ENCODE assay signal across 10 mouse cellular contexts in the genomic region with DNA sequence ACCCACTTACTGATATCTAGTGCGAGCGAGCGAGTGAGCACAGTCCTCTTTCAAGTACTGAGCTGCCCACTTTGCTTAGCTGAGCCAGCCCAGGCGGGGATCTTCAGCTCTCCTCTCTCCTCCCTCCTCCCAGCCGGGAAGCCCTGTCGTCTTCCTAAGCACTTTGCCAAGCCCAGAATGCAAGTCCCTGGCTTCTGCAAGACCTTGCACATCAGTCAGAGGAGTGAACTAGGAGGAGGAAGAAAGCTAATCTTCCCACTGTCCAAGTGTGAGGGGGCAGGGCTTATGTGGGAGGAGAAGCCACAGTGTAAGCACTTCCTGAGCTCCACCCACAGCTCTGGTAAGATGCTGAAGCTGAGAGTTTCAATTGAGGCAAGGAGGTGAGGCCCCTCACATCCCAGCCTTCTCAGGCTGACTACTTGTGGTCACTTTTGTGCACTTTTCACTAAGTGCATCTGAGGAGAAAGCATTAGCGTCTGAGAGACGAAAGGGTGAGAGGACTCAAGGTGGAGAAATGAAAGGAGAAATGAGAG.
DNase-seq lines count a peak whose midpoint lies in the region; ATAC-seq and TF ChIP-seq lines count a peak whose summit lies in the region.
"Had no signal": no experiment of that assay in that cellular context is flagged by ENCODE, and none has a peak within 500 bp of the region (broad histone marks: within the 10 kb centered on the region; RNA-seq: fewer than 3 reads in every experiment).

No protein-coding gene starts in this region.

- H3K36me3 ChIP-seq in forebrain, embryonic 12.5 days (replicated peaks): no peaks in the 10 kb centered on the region
- H3K36me3 ChIP-seq in forebrain, embryonic 16.5 days (ENCODE audit: control insufficient read depth, insufficient read depth): no peaks in the 10 kb centered on the region
- no peaks in the 10 kb centered on the region for H3K36me3 ChIP-seq in limb, embryonic 13.5 days

- H3K27me3 ChIP-seq in forebrain, embryonic 12.5 days: no peaks in the 10 kb centered on the region
- H3K27me3 ChIP-seq in forebrain, embryonic 16.5 days (replicated peaks; ENCODE audit: control insufficient read depth, insufficient read depth, low read length): no peaks in the 10 kb centered on the region
- H3K27me3 ChIP-seq in limb, embryonic 13.5 days: no peaks in the 10 kb centered on the region

- peaks cover 9% of the 10 kb centered on the region; the same call in 1 of the 2 replicates for H3K4me1 ChIP-seq in forebrain, embryonic 12.5 days
- no peaks in the 10 kb centered on the region for H3K4me1 ChIP-seq in forebrain, embryonic 16.5 days (replicated peaks; ENCODE audit: control insufficient read depth, insufficient read depth, low read length)
- no peaks in the 10 kb centered on the region for H3K4me1 ChIP-seq in limb, embryonic 13.5 days

- intact Hi-C loops in gastrocnemius, adult 2 months (cut with DNase I): no loop called here

- peak; percentile 5 for DNase-seq in kidney, postnatal 10 days
- no peak for DNase-seq in kidney, adult 18-20 months
- DNase-seq in ES-CJ7 (ENCODE audit: low read depth, low spot score): peak; percentile 35
- DNase-seq in gastrocnemius, adult 2 months: no peak
- no peak for DNase-seq in adrenal gland, postnatal 14 days
- DNase-seq: lung, postnatal 36 days; thymus, postnatal 36 days had no signal

- no peak overlapping the region for H3K27ac ChIP-seq in forebrain, embryonic 12.5 days
- no peak overlapping the region for H3K27ac ChIP-seq in forebrain, embryonic 16.5 days (ENCODE audit: low read length)
- H3K27ac ChIP-seq in limb, embryonic 13.5 days: no peak overlapping the region
- H3K27ac ChIP-seq in gastrocnemius, adult 2 months: no peak overlapping the region

- no peak overlapping the region for H3K4me2 ChIP-seq in forebrain, embryonic 12.5 days
- H3K4me2 ChIP-seq in forebrain, embryonic 16.5 days (ENCODE audit: low read length): no peak overlapping the region
- H3K4me2 ChIP-seq in limb, embryonic 13.5 days (replicated peaks): peak overlapping the region; percentile 41

- ATAC-seq in forebrain, embryonic 12.5 days (ENCODE audit: low FRiP score): 0 out of 2 replicates have a peak, but pooled peaks have one; percentile 30
- no peak for ATAC-seq in forebrain, embryonic 16.5 days
- no peak for ATAC-seq in limb, embryonic 13.5 days (ENCODE audit: low FRiP score, low read depth)

- no peak for TF ChIP-seq CTCF in gastrocnemius, adult 2 months (IDR thresholded peaks at IDR 0.05)

- no peaks in the 10 kb centered on the region for H3K9me3 ChIP-seq in forebrain, embryonic 12.5 days
- H3K9me3 ChIP-seq in forebrain, embryonic 16.5 days (ENCODE audit: control insufficient read depth, low read length): no peaks in the 10 kb centered on the region
- H3K9me3 ChIP-seq in limb, embryonic 13.5 days: no peaks in the 10 kb centered on the region

- no peak overlapping the region for H3K4me3 ChIP-seq in forebrain, embryonic 12.5 days (replicated peaks)
- H3K4me3 ChIP-seq in forebrain, embryonic 16.5 days (replicated peaks; ENCODE audit: low read length): no peak overlapping the region
- no peak overlapping the region for H3K4me3 ChIP-seq in limb, embryonic 13.5 days
- H3K4me3 ChIP-seq in gastrocnemius, adult 2 months: no peak overlapping the region

- H3K9ac ChIP-seq in forebrain, embryonic 12.5 days: no peak overlapping the region
- no peak overlapping the region for H3K9ac ChIP-seq in forebrain, embryonic 16.5 days (replicated peaks; ENCODE audit: low read depth, low read length)
- no peak overlapping the region for H3K9ac ChIP-seq in limb, embryonic 13.5 days

- WGBS in forebrain, embryonic 12.5 days: 29% methylated on average over 8 of the region's 8 CpGs
- 23% methylated on average over 8 of the region's 8 CpGs for WGBS in forebrain, embryonic 16.5 days
- WGBS in limb, embryonic 13.5 days: 27% methylated on average over 8 of the region's 8 CpGs

Comparison
In these comparisons a context has a peak if more than half of its experiments do, and no peak if none do; other contexts are left out.
1. DNase-seq: peak in kidney, postnatal 10 days (single experiment) and ES-CJ7 (single experiment); none in kidney, adult 18-20 months (single experiment), gastrocnemius, adult 2 months (single experiment) and adrenal gland, postnatal 14 days (single experiment).